Mouse (Mus musculus): Measurements from ENCODE around the gene Spns1. TPM values are rescaled to one million over a fixed set of nuclear protein-coding genes. Genes with fewer than 3 reads are reported as not detected.

Gene Spns1
- polyA plus RNA-seq, 1 experiment from 2014 or later: 66.8 TPM

GRCm38 (mm10) chr7:126324791-126325190, 52.5 kb downstream of the Spns1 start:
- Histone ChIP-seq H3K27me3 (ENCODE audit: insufficient read depth, poor library complexity, severe bottlenecking) (peaks cover 8% of the 10 kb centered on the region; the same call in 1 of the 2 replicates), H3K36me3 (no peaks in the 10 kb centered on the region), H3K27ac (no peak overlapping the region), H3K4me1 (replicated peaks) (peaks cover 11% of the 10 kb centered on the region), H3K4me3 (no peak overlapping the region), H3K9me3 (no peaks in the 10 kb centered on the region)
- DNase-seq (ENCODE audit: low spot score): no peak
- WGBS: 51% methylated on average over 3 of the region's 3 CpGs

GRCm38 (mm10) chr7:126323729-126324128, 53.5 kb downstream of the Spns1 start:
- peaks cover 11% of the 10 kb centered on the region for H3K4me1 ChIP-seq (replicated peaks)
- peak; percentile 82 for DNase-seq (ENCODE audit: low spot score)
- no peaks in the 10 kb centered on the region for H3K36me3 ChIP-seq
- no peaks in the 10 kb centered on the region for H3K9me3 ChIP-seq
- WGBS: 11% methylated on average over 11 of the region's 11 CpGs
- H3K27ac ChIP-seq: no peak overlapping the region
- peaks cover 8% of the 10 kb centered on the region; the same call in 1 of the 2 replicates for H3K27me3 ChIP-seq (ENCODE audit: insufficient read depth, poor library complexity, severe bottlenecking)
- no peak overlapping the region for H3K4me3 ChIP-seq

Other genes starting within 250 kb of the Spns1 start
- 60.9 and 63.7 TPM in 2 replicates for gene Xpo6, start 176.9 kb downstream of the Spns1 start, polyA plus RNA-seq (2016; fragmentation: Nextera tagmentation; extraction: Ambion mirVana)
- gene Sbk1, start 104.8 kb downstream of the Spns1 start, polyA plus RNA-seq (2016; fragmentation: Nextera tagmentation; extraction: Ambion mirVana): 100 and 180 TPM in 2 replicates
- 3.5 and 3.9 TPM in 2 replicates for gene Lat, start 7.9 kb downstream of the Spns1 start, polyA plus RNA-seq (2016; fragmentation: Nextera tagmentation; extraction: Ambion mirVana)
- 3.1 and 3.7 TPM in 2 replicates for gene Nfatc2ip, start 19.3 kb upstream of the Spns1 start, polyA plus RNA-seq (2016; fragmentation: Nextera tagmentation; extraction: Ambion mirVana)
- not detected in 2 replicates for gene Cd19, start 37.4 kb upstream of the Spns1 start, polyA plus RNA-seq (2016; fragmentation: Nextera tagmentation; extraction: Ambion mirVana)
- 28.7 and 28.8 TPM in 2 replicates for gene Rabep2, start 51.3 kb upstream of the Spns1 start, polyA plus RNA-seq (2016; fragmentation: Nextera tagmentation; extraction: Ambion mirVana)
- gene Atp2a1, start 85.7 kb upstream of the Spns1 start, polyA plus RNA-seq (2016; fragmentation: Nextera tagmentation; extraction: Ambion mirVana): 1.1 and 3.0 TPM in 2 replicates
- gene Sh2b1, start 98.0 kb upstream of the Spns1 start, polyA plus RNA-seq (2016; fragmentation: Nextera tagmentation; extraction: Ambion mirVana): 54.4 and 61.0 TPM in 2 replicates
- gene Tufm, start 109.9 kb upstream of the Spns1 start, polyA plus RNA-seq (2016; fragmentation: Nextera tagmentation; extraction: Ambion mirVana): 156 and 169 TPM in 2 replicates
- 53.4 and 66.8 TPM in 2 replicates for gene Atxn2l, start 126.0 kb upstream of the Spns1 start, polyA plus RNA-seq (2016; fragmentation: Nextera tagmentation; extraction: Ambion mirVana)
- 185 and 213 TPM in 2 replicates for gene Eif3c, start 189.0 kb upstream of the Spns1 start, polyA plus RNA-seq (2016; fragmentation: Nextera tagmentation; extraction: Ambion mirVana)
- gene Apobr, start 207.5 kb upstream of the Spns1 start, polyA plus RNA-seq (2016; fragmentation: Nextera tagmentation; extraction: Ambion mirVana): 0.47 TPM in 2 replicates
- gene Cln3, start 208.4 kb upstream of the Spns1 start, polyA plus RNA-seq (2016; fragmentation: Nextera tagmentation; extraction: Ambion mirVana): 27.3 and 29.9 TPM in 2 replicates
- gene Il27, start 217.5 kb upstream of the Spns1 start, polyA plus RNA-seq (2016; fragmentation: Nextera tagmentation; extraction: Ambion mirVana): not detected in 2 replicates